Mouse (Mus musculus): ENCODE data around the gene Coq9. TPM values are rescaled to one million over a fixed set of nuclear protein-coding genes. Genes with fewer than 3 reads are reported as not detected.
A peak's percentile ranks its signal among the peaks of the same experiment; 100 is the strongest.

The Coq9 gene
- total and polyA plus RNA-seq, 2 experiments = 148 to 280 TPM

DNA sequence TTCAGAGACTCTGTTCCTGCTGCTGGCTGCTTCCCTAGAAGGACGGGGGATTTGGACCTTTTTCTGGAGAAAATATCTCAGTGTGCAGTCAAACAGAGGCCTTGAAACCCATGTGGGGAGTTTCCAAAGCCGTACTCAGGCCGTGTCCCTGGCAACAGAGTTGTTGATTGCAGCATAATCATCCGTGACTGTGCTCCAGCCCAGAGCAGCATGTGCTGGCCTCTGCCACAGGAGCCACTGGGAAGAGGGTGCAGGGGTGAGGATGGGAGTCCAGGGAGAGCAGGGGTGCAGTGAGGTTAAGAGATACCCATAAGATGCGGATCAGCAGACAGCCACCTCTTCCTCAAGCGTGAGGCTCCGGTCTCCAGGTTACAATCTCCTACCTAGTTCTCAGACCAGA lies 30.6 kb upstream of the Coq9 start:
- Histone ChIP-seq H3K79me2 (ENCODE audit: control insufficient read depth, insufficient read depth, low read length) (no peaks in the 10 kb centered on the region), H3K27ac (replicated peaks; ENCODE audit: insufficient read depth, low read depth, low read length) (no peak overlapping the region), H3K9ac (ENCODE audit: low read depth, low read length) (no peak overlapping the region), H3K36me3 (ENCODE audit: control insufficient read depth, insufficient read depth, low read length) (no peaks in the 10 kb centered on the region), H3K4me3 (ENCODE audit: insufficient read depth, low read depth, low read length) (no peak overlapping the region), H3K27me3 (ENCODE audit: control insufficient read depth, insufficient read depth, low read length) (no peaks in the 10 kb centered on the region), H3K4me1 (ENCODE audit: control insufficient read depth, insufficient read depth, low read length) (no peaks in the 10 kb centered on the region)
- no peak for DNase-seq (ENCODE audit: extremely low read depth, low read depth, low spot score)
- TF ChIP-seq CTCF (IDR thresholded peaks at IDR 0.05; ENCODE audit: low read depth, low read length) (no peak), POLR2A (IDR thresholded peaks at IDR 0.05; ENCODE audit: extremely low read depth, insufficient read depth, low read length) (no peak)
- 64% methylated on average over 7 of the region's 7 CpGs for WGBS

DNA sequence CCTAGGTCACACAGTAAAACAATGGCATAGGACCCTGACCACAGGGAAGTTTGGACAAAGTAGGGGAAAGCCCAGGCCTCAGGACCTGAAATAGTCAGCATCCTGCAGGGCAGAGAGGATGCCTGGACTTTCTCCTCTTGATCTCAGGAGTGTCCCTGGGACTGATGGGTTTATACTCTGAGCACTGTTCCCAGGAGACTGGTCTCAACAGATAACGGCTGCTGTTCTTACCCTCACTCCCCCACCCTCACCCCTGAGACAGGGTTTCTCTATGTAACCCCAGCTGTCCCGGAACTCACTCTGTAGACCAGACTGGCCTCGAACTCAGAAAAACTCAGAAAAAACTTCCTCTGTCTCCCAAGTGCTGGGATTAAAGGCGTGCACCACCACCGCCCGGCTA lies 29.7 kb upstream of the Coq9 start:
- Histone ChIP-seq H3K4me1 (ENCODE audit: control insufficient read depth, insufficient read depth, low read length) (no peaks in the 10 kb centered on the region), H3K4me3 (ENCODE audit: insufficient read depth, low read depth, low read length) (no peak overlapping the region), H3K27me3 (ENCODE audit: control insufficient read depth, insufficient read depth, low read length) (no peaks in the 10 kb centered on the region), H3K36me3 (ENCODE audit: control insufficient read depth, insufficient read depth, low read length) (no peaks in the 10 kb centered on the region), H3K9ac (ENCODE audit: low read depth, low read length) (no peak overlapping the region), H3K79me2 (ENCODE audit: control insufficient read depth, insufficient read depth, low read length) (no peaks in the 10 kb centered on the region), H3K27ac (replicated peaks; ENCODE audit: insufficient read depth, low read depth, low read length) (no peak overlapping the region)
- TF ChIP-seq POLR2A (IDR thresholded peaks at IDR 0.05; ENCODE audit: extremely low read depth, insufficient read depth, low read length) = no peak
- TF ChIP-seq CTCF (IDR thresholded peaks at IDR 0.05; ENCODE audit: low read depth, low read length) = no peak
- no peak for DNase-seq (ENCODE audit: extremely low read depth, low read depth, low spot score)
- 86% methylated on average over 6 of the region's 6 CpGs for WGBS

GRCm38 (mm10) chr8:94810153-94810552 lies 28.0 kb upstream of the Coq9 start, which contains the start of gene Ccl17:
Gene Ccl17, plus strand, starts transcription at chr8:94810453.
- WGBS = 61% methylated on average over 3 of the region's 3 CpGs
- no peak for DNase-seq (ENCODE audit: extremely low read depth, low read depth, low spot score)
- Histone ChIP-seq H3K36me3 (ENCODE audit: control insufficient read depth, insufficient read depth, low read length) (no peaks in the 10 kb centered on the region), H3K27me3 (ENCODE audit: control insufficient read depth, insufficient read depth, low read length) (no peaks in the 10 kb centered on the region), H3K9ac (ENCODE audit: low read depth, low read length) (no peak within 1 kb of the TSS), H3K4me1 (ENCODE audit: control insufficient read depth, insufficient read depth, low read length) (no peaks in the 10 kb centered on the region), H3K79me2 (ENCODE audit: control insufficient read depth, insufficient read depth, low read length) (no peaks in the 10 kb centered on the region), H3K4me3 (ENCODE audit: insufficient read depth, low read depth, low read length) (no peak within 1 kb of the TSS), H3K27ac (replicated peaks; ENCODE audit: insufficient read depth, low read depth, low read length) (no peak within 1 kb of the TSS)
- TF ChIP-seq POLR2A (IDR thresholded peaks at IDR 0.05; ENCODE audit: extremely low read depth, insufficient read depth, low read length) = no peak
- TF ChIP-seq CTCF (IDR thresholded peaks at IDR 0.05; ENCODE audit: low read depth, low read length) = no peak

- TF ChIP-seq POLR2A (IDR thresholded peaks at IDR 0.05; ENCODE audit: extremely low read depth, insufficient read depth, low read length) = no peak
- Histone ChIP-seq H3K27me3 (ENCODE audit: control insufficient read depth, insufficient read depth, low read length) (no peaks in the 10 kb centered on the region), H3K4me3 (ENCODE audit: insufficient read depth, low read depth, low read length) (no peak overlapping the region), H3K79me2 (ENCODE audit: control insufficient read depth, insufficient read depth, low read length) (no peaks in the 10 kb centered on the region), H3K27ac (replicated peaks; ENCODE audit: insufficient read depth, low read depth, low read length) (no peak overlapping the region), H3K4me1 (ENCODE audit: control insufficient read depth, insufficient read depth, low read length) (no peaks in the 10 kb centered on the region), H3K36me3 (ENCODE audit: control insufficient read depth, insufficient read depth, low read length) (no peaks in the 10 kb centered on the region), H3K9ac (ENCODE audit: low read depth, low read length) (no peak overlapping the region)
- WGBS = 75% methylated on average over 5 of the region's 5 CpGs
- DNase-seq (ENCODE audit: extremely low read depth, low read depth, low spot score) = no peak
These were observed 27.3 kb upstream of the Coq9 start for GRCm38 (mm10) chr8:94810855-94811254.

GRCm38 (mm10) chr8:94811654-94812053 lies 26.5 kb upstream of the Coq9 start:
- 76% methylated on average over 6 of the region's 6 CpGs for WGBS
- Histone ChIP-seq H3K9ac (ENCODE audit: low read depth, low read length) (no peak overlapping the region), H3K27me3 (ENCODE audit: control insufficient read depth, insufficient read depth, low read length) (no peaks in the 10 kb centered on the region), H3K4me1 (ENCODE audit: control insufficient read depth, insufficient read depth, low read length) (no peaks in the 10 kb centered on the region), H3K4me3 (ENCODE audit: insufficient read depth, low read depth, low read length) (no peak overlapping the region), H3K36me3 (ENCODE audit: control insufficient read depth, insufficient read depth, low read length) (no peaks in the 10 kb centered on the region), H3K27ac (replicated peaks; ENCODE audit: insufficient read depth, low read depth, low read length) (no peak overlapping the region), H3K79me2 (ENCODE audit: control insufficient read depth, insufficient read depth, low read length) (no peaks in the 10 kb centered on the region)
- DNase-seq (ENCODE audit: extremely low read depth, low read depth, low spot score) = peak; percentile 22
- TF ChIP-seq CTCF (IDR thresholded peaks at IDR 0.05; ENCODE audit: low read depth, low read length) (no peak), POLR2A (IDR thresholded peaks at IDR 0.05; ENCODE audit: extremely low read depth, insufficient read depth, low read length) (no peak)

- no peak overlapping the region for H3K27ac ChIP-seq (replicated peaks; ENCODE audit: insufficient read depth, low read depth, low read length)
- WGBS = 31% methylated on average over 6 of the region's 6 CpGs
- no peaks in the 10 kb centered on the region for H3K79me2 ChIP-seq (ENCODE audit: control insufficient read depth, insufficient read depth, low read length)
- no peaks in the 10 kb centered on the region for H3K4me1 ChIP-seq (ENCODE audit: control insufficient read depth, insufficient read depth, low read length)
- H3K36me3 ChIP-seq (ENCODE audit: control insufficient read depth, insufficient read depth, low read length) = no peaks in the 10 kb centered on the region
- peak; percentile 59 for DNase-seq (ENCODE audit: extremely low read depth, low read depth, low spot score)
- H3K9ac ChIP-seq (ENCODE audit: low read depth, low read length) = no peak overlapping the region
- no peak overlapping the region for H3K4me3 ChIP-seq (ENCODE audit: insufficient read depth, low read depth, low read length)
- no peaks in the 10 kb centered on the region for H3K27me3 ChIP-seq (ENCODE audit: control insufficient read depth, insufficient read depth, low read length)
- TF ChIP-seq POLR2A (IDR thresholded peaks at IDR 0.05; ENCODE audit: extremely low read depth, insufficient read depth, low read length) (no peak), CTCF (IDR thresholded peaks at IDR 0.05; ENCODE audit: low read depth, low read length) (peak; percentile 48)
These were observed 25.4 kb upstream of the Coq9 start for GRCm38 (mm10) chr8:94812645-94813098.
